Mouse (Mus musculus) small intestine, adult 2 months (tissue): ENCODE data around the gene Adcy2.

Experiments
- CTCF ChIP-seq: fragments of 200-500 bp; IDR thresholded peaks from 2 replicates; pipeline ENCODE4 v1.5.1; 2012; ENCODE audit warnings: low read depth, mild to moderate bottlenecking, control low read depth, inconsistent platforms, low read length, moderate library complexity, mixed read lengths; ENCODE audit not compliant: insufficient replicate concordance, insufficient read length; ENCODE audit errors: extremely low read depth
- POLR2A ChIP-seq: fragments of 200-500 bp; IDR thresholded peaks from 2 replicates; pipeline ENCODE4 v1.6.1; 2012; ENCODE audit warnings: low read depth, mild to moderate bottlenecking, control low read depth, inconsistent platforms, low read length, moderate library complexity

- no peak for TF ChIP-seq CTCF
- no peak for TF ChIP-seq POLR2A
Measured at GRCm38 (mm10) chr13:68902708-68903107, 96.6 kb downstream of the Adcy2 start.
